Mouse (Mus musculus) monocyte, adult 5-6 weeks (primary cell): ENCODE results near the gene Dus1l. TPM values are rescaled to one million over a fixed set of nuclear protein-coding genes. Genes with fewer than 3 reads are reported as not detected.
"Not testable (repeated sequence)": the region's sequence is repeated elsewhere in the genome, so short reads cannot be mapped to it uniquely, and the experiment has no call there.

Source experiments
- ATAC-seq: fragments of 153-309, 156-312 bp; replicated peaks from 2 replicates; pipeline ENCODE4 v1.8.0; 2017; ENCODE audit warnings: mild to moderate bottlenecking; ENCODE audit not compliant: low TSS enrichment, insufficient number of reproducible peaks, severe bottlenecking, poor library complexity, low FRiP score
- total RNA-seq: library from RNA; stranded (forward); fragments of 200-1000, 200-491, 200-594 nt; gene quantifications from 3 replicates; pipeline ENCODE4 v1.2.3, GENCODE M21; 2017

The Dus1l gene
- 25.1 to 42.4 TPM (median 31.8 TPM) in 3 replicates for total RNA-seq

DNA sequence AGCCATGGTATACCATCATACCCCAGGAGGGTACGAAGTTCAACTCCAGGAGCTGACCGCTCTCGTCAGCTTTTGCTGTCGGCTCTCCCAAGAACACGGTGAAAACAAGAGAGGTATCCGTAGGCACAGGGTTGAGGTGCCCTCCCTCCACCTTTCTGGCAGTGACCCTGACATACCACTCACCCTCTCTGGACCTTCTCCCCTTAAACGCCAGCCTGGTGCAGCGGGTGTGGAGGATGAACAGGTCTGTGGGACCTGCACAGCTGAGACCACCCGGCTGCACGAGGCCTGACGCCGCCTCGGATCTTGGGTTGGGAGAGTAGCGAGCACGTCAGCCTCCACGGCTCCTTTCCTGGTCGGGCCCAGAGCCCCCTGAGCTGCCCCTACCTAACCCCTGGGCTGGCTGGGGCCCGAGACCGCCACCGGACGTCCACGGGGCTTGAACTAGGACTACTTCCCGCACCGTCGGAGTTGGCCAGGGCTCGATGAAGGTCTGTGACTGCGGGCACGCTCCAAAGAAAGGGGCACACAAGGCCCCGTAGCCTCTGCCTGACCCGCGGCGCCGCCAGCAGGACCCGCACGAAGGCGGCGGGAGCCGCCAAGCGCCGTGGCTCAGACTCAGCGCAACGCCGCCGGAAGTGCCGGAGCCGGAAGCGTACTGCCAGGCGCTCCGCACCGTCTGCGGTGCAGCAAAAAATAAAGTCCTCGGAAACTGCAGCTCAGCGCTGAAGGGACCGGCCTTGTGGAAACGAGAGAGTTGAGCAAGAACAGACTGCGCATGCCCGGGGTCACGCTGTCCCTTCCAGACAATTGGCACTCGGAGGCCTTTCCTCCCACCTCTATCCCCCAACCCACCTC is at the start of gene Dus1l:
Gene Dus1l, minus strand, starts transcription at position 648 of the 858 bp plus-strand sequence.
- ATAC-seq, result peak; percentile 90

- ATAC-seq, result no peak
These were observed 48.1 kb upstream of the Dus1l start for GRCm38 (mm10) chr11:120844329-120844728.

- no peak for ATAC-seq
These were observed 37.5 kb upstream of the Dus1l start for GRCm38 (mm10) chr11:120833555-120834280.

- not testable (repeated sequence) for ATAC-seq
These were observed 36.8 kb upstream of the Dus1l start for GRCm38 (mm10) chr11:120832962-120833361.

- no peak for ATAC-seq
These were observed 35.6 kb upstream of the Dus1l start for GRCm38 (mm10) chr11:120831659-120832440.

DNA sequence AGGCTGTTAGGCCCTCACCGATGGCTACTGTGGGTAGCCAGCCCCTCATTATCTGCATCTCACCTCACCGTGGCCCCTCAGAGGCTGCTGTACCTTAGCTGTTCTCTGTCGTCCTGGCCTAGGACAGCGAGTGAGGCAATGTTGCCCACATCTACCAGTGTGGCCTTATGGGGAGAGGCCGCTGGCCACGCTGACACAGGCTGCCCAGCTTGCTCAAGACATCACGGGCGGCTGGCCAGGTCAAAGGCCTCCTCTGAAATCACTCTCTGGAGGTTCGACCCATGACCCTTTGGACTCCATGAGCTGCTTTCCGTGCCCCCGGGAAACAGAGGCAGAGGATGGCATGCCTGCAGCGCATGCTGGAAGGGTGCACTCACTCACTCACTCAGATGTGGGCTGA is 34.5 kb upstream of the Dus1l start:
- ATAC-seq, result no peak

DNA sequence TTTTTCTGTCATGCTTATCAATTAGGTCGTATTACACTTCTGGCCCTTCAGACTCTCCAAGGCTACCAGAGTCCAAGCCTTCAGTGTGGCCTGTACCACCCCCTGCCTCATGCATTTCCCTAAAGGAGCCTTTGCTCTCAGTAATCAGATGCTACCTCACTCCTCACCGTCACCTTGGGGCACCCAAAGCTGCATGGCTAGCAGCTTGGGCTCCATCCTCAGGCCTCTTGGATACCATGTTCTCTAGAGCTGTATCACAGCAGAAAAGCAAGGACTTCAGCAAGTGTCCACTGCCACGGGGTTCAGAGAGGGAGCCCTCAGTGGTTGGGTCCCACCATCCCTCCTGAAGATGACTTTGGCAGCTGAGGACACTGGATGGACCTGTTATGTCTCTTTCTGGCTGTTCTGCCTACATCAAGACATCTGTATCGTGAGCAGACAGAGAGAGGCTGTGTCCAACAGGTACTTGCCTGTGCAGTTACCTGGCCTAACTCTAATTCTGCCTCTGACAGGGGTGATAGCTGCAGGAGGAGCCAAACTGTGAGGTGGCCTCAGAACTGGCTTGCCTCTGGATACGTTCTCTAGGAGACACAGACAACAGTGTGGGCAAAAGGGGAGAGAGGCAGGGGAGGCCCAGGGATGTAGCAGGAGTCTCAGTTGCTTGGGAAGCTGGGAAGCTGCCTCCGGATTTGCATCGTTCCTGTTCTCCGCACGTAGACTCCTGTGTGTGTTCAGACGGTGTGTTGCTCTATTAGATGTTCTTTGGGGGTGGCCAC is 33.7 kb upstream of the Dus1l start:
- no peak for ATAC-seq

DNA sequence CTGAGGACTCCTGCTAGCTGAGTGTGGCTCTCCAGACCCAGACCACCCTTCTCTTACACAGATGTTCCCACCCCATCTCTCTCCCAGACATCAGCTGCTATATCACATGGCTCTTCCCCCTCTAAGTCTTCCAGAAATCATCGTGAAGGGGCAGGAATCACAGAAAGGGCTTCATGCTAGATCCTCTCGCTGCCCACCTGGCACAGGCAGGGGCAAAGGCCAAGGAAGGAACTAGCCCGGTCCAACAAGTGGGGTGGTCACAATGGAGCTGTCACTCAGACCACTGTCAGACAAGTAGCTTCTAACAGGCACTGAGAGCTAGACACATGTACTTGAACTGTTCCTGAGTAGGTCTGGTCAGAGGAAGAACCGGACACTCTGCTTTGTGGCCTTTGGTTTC is 32.2 kb upstream of the Dus1l start:
- ATAC-seq, result no peak

GRCm38 (mm10) chr11:120826016-120826953 is 30.1 kb upstream of the Dus1l start:
- no peak for ATAC-seq

DNA sequence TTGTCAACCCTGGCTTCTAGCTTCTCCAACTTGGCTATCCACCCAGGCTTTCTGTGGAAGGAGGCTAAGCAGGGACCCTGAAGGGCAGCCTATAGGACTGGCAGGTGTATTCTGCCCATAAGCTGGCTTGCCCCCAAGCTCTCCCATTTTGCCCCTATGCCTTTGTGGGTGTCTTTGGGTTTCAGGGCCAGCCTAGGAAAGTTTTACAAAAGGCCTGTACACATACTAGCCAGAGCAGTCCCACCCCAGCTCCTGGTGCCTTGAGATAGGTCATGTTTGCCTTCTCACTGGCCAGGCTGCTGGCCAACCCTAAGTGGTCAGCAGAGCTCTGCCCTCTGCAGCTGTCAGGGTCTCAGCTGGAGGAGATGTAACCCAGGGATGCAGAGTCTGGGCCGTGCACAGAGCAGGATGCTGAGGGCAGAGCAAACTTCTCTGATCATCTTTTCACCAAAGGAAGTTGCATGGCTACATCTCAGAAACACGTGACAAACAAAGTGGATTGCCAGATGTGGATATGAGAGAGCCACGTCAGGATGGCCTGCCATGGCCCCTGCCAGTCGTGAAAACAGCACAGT is 29.2 kb upstream of the Dus1l start:
- no peak for ATAC-seq

DNA sequence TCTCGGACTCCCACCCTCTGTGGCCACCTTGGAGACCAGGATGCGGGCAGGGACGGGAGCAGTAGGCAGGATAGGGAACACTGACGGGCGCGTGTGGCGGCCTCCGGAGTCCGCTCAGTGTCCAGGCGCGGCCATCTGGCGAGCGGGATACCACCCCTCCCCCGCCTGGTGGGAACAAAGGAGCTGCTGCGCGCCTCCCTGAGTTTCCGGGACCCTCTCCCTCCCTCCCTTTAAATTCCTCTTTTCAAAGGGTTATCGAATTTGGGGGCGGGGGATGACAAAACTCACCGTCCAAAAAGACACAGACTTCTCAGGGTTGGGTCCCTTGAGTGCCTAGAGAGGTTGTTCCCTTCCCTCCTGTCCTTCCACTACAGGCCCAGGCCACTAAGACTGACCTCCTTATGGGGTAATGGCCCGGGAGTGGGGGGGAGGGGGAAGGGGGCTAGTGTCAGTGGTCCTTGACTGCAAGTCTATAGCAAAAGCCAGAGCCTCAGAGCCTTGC is 28.6 kb upstream of the Dus1l start:
- peak; percentile 14; the same call in 1 of the 2 replicates for ATAC-seq

DNA sequence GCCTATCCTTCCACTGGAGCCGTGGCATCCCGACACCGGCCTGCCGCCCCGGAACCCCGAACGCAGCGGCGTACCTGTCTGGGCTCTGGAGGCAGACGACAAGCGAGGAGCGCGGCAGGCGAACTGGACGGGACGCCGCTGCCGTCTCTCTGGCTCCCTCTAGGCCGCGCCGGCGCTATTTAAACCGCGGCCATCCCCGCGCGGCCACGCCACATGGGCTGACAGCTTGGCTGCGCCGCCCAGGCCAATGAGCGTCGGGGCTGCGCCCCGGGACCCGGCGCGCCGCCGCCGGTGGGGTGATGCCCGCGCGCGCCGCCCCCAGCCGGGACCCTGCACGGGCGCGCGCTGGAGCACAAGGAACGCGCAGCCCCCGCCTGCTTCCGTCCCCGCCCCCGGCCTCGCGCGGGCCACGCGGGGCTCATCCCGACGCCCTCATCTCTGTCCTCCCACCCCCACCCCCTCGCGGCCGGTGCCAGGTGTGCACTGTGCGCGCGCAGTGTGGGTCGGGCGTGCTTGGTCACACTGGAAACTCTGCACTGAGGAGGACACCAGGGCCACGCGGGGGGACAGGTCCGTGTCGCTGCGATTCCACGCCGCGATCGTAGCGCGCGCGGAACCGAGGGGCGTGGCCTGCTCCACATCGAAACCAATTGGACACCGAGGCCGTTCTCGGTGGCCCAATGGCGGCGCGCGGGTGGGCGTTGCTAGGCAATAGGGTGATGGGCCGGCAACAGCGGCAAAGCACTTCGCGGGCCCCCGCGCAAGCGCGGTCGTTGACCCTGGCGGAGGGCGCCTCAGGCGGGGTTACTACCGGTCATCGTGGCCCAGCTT is 28.0 kb upstream of the Dus1l start, which contains the start of gene Fasn:
Gene Fasn, minus strand, starts transcription at position 592 of the 831 bp plus-strand sequence.
- ATAC-seq, result peak; percentile 75

- no peak for ATAC-seq
These were observed 27.3 kb upstream of the Dus1l start for GRCm38 (mm10) chr11:120823551-120823947.

- 0 out of 2 replicates have a peak, but pooled peaks have one; percentile 7 for ATAC-seq
These were observed 26.8 kb upstream of the Dus1l start for GRCm38 (mm10) chr11:120822831-120823550.

DNA sequence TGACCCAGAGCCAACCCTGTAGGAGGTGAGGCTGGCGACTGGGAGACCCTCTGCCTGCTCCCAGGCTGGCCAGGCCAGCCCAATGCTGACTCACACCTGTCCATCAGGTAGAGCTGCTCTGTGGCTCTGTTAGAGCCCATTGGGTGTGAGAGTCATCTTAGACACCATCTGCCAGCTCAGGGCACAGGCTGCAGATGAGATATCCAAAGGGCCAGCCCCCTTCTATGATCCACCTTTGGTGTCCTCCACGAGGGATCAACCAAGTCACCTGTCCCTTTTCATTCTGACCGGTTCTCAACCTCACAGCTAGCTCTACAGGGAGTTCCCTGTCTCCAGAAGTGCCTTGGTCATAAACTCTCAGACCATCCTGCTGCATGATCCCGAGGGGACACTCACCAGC is 26.1 kb upstream of the Dus1l start:
- ATAC-seq, result no peak
